Mouse (Mus musculus): Measurements from ENCODE around the gene Rdh5.
A peak's percentile ranks its signal among the peaks of the same experiment; 100 is the strongest.

Gene Rdh5

DNA sequence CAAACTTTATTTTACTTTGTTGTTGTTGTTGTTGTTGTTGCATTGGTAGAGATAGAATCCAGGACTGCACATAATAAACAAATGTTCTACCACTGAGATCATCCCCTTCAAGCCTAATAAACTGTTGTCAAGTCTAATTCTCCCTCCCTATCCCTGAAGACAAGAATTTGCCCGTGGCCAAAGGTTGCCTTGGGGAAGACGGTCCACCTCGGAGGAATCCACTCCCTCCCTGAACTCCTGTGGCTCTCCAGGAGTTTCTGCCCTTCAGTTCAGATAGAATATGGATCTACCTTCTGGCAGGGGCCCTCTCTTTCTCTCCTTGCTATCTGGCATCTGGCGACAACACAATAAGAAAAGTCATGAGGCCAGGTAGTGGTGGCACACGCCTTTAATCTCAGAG lies 17.9 kb downstream of the Rdh5 start:
- no peak for DNase-seq (ENCODE audit: low spot score in 2 of 2)

- no peak for DNase-seq (ENCODE audit: low spot score in 2 of 2)
These were observed 20.2 kb downstream of the Rdh5 start for GRCm38 (mm10) chr10:128902409-128902988.

GRCm38 (mm10) chr10:128901409-128901808 lies 21.3 kb downstream of the Rdh5 start:
- DNase-seq (ENCODE audit: low spot score in 2 of 2) = no peak

DNA sequence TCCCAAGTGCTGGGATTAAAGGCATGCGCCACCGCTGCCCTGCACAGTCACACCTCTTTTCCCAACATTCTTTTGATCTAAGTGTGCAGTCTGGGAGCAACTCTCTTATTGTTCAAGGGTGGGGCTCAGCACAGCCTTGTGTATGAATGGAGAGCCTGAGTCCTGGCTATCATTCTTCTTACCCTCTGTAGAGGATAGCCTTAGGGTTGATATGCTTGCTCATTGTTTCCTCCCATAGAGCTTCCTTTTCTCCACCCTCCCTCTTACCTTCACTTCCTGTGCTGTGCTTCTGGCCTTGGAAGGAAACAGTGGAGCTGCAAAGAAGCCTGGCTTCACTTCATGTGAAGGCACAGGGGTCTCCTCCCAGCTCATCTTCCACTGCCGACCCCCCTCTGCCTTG lies 22.0 kb downstream of the Rdh5 start, which contains the start of gene Cd63:
Gene Cd63 (plus strand): TSS at position 292 of the 400 bp plus-strand sequence.
- DNase-seq (ENCODE audit: low spot score in 2 of 2) = no peak

GRCm38 (mm10) chr10:128899759-128900490 lies 22.8 kb downstream of the Rdh5 start:
- no peak for DNase-seq (ENCODE audit: low spot score in 2 of 2)

- DNase-seq (ENCODE audit: low spot score in 2 of 2) = no peak
These were observed 25.2 kb downstream of the Rdh5 start for GRCm38 (mm10) chr10:128897501-128897900.

GRCm38 (mm10) chr10:128896807-128897206 lies 25.9 kb downstream of the Rdh5 start:
- no peak for DNase-seq (ENCODE audit: low spot score in 2 of 2)

GRCm38 (mm10) chr10:128895952-128896693 lies 26.6 kb downstream of the Rdh5 start:
- no peak for DNase-seq (ENCODE audit: low spot score in 2 of 2)

DNA sequence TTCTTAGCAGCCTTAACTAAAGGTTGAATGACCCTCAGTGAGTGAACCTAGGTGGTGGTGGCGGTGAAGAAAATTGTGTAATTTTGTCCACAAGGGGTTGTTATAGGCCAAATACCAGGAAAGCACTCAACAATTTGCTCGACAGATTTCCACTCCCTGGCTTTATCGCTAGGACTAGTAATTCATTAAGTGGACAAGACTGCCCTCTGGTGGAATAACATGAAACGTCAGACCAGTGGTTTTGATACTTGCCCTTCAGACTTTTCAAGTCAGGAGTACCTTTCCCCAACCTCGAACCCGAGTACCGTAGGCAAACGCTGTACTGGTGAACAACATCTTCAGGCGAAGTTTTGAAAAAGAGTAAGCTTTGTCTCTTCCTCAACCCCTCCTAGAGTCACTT lies 27.3 kb downstream of the Rdh5 start:
- DNase-seq (ENCODE audit: low spot score in 2 of 2) = peak; percentile 53 to 84

GRCm38 (mm10) chr10:128892246-128892645 lies 30.4 kb downstream of the Rdh5 start:
- DNase-seq (ENCODE audit: low spot score in 2 of 2) = no peak

DNA sequence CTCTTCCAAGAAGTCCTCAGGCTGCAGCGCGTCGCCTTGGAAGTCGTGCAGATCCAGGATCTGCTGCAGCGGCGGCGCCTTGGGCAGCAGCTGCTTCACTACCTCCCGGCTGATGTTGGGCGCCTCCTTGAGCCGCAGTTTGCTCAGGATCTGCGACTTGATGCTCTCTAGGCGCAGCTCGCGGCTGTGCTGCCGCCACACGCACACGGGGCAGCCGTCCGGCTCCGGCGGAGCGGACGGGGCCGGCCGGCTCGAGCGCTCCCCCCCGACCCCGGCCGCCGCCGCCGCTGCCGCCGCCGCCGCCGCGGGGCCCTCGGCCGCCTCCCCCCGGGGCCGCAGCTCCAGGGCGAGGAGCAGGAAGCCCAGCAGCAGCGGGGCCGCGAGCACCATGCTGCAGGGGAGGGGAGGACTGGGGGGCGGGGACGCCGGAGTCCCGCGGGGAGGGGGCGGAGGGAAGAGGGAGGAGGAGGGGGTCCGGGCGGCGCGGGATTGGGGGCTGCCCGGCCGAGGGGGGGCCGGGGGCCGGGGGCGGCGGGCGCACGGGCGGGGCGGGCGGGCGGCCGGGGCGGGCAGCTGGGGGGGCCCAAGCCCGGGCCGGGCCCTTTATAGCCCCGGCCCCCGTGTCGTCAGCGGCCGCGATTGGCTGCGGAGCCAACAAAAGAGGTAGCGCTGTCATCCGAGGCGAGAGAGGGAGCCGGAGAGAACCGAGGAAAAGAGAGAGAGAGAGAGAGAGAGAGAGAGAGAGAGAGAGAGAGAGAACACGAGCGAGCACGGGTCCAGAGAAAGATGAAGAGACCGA lies 31.2 kb downstream of the Rdh5 start, which contains the start of gene Gdf11:
Gene Gdf11 (minus strand): TSS at position 423 of the 799 bp plus-strand sequence.
- DNase-seq (ENCODE audit: low spot score in 2 of 2) = peak; percentile 67 to 69

- DNase-seq (ENCODE audit: low spot score in 2 of 2) = no peak
These were observed 32.0 kb downstream of the Rdh5 start for GRCm38 (mm10) chr10:128890383-128891295.

DNA sequence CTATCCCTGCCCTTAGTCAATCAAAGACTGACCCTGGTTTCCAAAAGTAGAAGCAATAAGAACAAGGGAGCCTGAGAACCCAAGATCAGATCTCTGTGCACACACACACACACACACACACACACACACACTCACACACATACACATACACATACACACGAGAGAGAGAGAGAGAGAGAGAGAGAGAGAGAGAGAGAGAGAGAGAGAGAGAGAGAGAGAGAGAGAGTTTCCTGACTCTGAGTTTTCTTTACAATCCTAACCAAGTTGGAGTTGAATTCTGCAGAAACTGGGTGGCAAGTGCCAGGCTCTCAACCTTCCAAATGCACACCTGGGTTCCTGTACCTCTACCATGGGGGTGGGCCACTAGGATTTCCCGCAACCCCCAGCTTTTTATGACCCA lies 32.8 kb downstream of the Rdh5 start:
- no peak for DNase-seq (ENCODE audit: low spot score in 2 of 2)

DNA sequence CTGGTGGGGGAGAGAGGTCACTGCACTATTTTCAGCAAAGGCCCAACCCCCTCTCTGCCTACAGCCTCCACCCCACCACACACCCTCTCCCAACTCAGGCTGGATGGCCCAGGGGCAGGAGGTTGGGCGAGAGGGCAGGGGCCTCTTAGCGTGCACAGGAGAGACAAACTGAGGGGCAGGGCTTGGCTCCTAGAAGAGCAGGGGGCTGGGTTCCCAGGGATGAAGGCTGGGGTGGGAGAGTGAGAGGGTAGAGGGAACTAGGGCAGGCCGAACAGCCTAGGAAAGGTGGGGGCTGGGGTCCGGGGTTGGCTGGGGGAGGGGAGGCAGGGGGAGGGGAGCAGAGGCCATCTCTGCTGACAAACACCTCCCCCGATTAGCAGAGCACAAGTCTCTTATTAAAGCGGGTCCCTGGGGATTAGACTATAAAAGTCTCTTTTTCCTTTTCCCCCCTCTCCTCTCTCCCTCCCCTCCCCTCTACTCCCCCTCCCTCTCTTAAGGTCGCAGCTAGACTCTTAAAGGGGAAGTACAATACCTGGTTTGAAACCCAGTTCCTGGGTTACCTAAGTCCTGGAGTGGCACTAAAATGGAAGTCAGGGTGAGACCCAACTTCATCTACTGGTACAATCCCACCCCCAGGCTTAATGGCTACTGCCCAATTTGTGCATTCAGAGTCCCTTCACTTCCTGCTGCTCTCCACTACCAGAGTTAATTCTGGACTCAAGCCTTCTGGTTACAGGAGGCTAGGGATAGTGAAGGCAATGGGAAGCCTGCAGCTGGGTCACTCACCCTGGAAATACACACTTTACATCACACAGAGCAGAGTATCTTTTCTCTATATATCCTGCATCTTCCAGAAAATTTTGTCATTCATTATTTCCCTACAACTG lies 33.5 kb downstream of the Rdh5 start:
- no peak for DNase-seq (ENCODE audit: low spot score in 2 of 2)

GRCm38 (mm10) chr10:128882067-128882466 lies 40.6 kb downstream of the Rdh5 start:
- no peak for DNase-seq (ENCODE audit: low spot score in 2 of 2)

- no peak for DNase-seq (ENCODE audit: low spot score in 2 of 2)
These were observed 43.9 kb downstream of the Rdh5 start for GRCm38 (mm10) chr10:128878811-128879210.

DNA sequence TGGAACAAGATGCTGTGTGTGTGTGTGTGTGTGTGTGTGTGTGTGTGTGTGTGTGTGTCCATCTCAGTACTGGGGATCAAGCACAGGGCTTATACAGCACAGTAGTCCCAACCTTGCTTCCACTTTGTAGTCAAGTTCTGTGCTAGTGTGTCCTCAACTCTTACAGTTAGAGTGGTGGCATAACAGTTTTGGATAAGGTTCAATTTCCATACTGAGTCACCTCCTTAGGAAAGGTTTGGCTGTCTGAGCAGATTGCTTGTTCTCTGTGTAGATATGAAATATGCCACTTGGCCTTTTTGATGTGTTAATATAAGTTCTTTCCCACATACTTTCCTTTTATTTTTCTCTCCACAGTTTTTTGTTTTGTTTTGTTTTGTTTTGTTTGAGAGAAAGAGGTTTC lies 44.4 kb downstream of the Rdh5 start:
- DNase-seq (ENCODE audit: low spot score in 2 of 2) = no peak

DNA sequence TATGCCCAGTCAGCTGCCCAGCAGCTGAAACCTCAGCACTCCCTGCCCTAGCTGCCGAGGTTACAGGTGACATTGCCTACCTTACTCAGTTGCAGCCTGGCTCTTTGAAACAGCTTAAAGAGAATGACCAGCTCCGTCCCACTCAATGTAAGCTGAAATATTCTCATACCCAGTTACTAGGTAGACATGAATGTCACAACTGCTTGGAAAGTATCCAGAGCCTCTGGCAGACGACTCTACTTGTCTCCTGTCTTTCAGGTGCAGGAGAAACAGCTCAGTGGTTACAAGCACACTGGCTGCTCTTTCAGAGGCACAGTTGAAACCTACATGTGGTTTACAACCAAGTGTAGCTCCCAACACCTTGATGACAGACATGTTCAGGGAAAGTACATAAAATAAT lies 52.3 kb downstream of the Rdh5 start:
- DNase-seq (ENCODE audit: low spot score in 2 of 2) = no peak

DNA sequence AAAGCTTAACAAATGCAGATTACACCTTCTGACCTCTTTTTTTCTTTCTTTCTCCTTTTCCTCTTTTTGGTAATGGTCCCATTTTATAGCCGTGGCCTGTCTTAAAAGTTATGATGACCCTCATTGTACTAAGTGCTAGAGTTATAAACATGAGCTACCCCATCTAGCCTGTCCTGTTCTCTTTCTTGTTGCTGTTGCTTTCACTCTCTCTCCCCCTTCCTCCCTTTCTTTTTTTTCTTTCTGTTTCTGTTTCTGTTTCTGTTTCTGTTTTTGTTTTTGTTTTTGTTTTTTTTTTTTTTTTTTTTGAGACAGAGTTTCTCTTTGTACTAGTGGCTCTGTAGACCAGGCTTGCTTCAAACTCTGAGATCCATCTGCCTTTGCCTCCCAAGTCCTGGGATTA lies 56.2 kb downstream of the Rdh5 start:
- DNase-seq (ENCODE audit: low spot score in 2 of 2) = no peak

DNA sequence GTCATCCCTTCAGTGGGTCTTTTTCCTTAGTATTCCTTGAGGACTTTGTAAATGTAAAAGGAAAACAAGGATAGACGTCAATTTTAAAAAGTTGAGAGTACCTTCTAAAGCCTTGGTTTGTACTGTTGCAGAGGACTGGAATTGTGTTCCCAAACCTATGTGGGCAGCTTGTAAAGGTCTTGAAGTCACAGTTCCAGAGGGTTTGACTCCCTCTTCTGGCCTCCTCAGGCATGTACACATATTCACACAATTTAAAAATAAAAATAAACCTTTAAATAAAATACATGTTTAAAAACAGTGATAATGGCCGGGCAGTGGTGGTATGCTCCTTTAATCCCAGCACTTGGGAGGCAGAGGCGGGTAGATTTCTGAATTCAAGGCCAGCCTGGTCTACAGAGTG lies 56.6 kb downstream of the Rdh5 start:
- no peak for DNase-seq (ENCODE audit: low spot score in 2 of 2)

Measured in thymus, postnatal 10 days (tissue).